Mouse (Mus musculus): Measurements from ENCODE around the gene Sdr42e1.

Gene Sdr42e1

DNA sequence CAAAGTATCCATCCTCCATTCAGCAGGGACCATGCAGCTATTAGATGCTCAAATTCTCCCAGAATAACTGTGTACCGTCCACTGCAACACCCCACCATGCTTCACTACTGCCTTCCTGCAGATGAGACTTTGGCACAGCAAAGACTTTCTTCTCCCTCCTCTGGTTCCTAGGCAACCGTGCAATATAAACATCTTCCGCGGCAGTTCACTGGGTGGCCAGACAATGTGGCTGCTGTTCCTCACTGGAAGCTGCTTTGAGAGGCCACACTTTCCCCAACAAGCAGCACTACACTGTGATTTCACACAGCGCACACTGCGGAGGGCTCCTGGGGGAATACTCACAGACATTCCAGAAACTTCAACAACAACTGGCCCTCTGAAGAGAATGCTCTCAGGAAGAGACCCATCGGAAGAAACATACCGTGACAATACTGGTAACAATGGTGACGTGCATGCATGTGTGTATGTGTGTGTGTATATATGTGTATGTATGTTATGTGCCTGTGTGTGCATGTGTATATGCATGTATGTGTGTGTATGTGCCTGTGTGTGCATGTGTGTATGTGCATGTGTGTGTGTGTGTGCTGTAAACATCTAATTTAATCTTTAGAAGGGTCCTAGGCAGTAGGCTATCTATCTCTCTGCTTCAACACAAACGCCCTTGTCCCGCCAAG, 13.0 kb downstream of the Sdr42e1 start:
- 25% methylated on average over 11 of the region's 11 CpGs for WGBS

DNA sequence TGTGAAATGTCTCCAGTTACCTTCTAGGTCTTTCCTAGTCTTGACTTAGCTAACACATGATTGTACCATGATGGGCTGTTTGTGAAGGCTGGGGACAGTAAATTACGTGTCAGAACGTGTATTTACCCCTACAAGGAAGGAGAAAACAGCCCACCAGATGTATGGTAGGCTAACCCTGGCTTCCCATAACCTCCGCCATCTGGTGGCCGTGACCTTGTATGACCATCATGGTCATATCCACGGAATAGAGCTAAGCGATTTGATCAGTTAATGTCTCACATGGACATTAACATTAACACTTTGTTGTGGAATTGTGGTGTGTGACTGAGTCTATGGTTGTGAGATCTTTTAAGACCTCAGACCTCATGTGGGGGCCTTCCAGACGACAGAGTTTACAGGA, 14.5 kb downstream of the Sdr42e1 start:
- WGBS, result 77% methylated on average over 7 of the region's 7 CpGs

DNA sequence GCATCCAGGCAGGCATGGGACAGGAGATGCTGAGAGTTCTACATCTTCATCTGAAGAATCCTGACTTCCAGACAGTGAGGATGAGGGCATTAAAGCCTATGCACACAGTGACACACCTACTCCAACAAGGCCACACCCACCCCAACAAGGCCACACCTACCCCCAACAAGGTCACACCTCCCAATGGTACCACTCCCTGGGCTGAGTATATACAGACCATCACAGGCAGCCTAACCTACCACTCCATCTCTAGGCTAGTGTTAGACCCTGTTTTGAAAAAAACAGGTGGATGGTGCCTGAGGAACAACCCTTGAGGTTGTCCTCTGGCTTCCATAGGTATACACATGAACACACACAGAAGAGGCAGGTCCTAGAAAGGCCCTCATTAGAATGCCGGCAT, 21.2 kb downstream of the Sdr42e1 start:
- WGBS, result 88% methylated on average over 1 of the region's 1 CpGs

DNA sequence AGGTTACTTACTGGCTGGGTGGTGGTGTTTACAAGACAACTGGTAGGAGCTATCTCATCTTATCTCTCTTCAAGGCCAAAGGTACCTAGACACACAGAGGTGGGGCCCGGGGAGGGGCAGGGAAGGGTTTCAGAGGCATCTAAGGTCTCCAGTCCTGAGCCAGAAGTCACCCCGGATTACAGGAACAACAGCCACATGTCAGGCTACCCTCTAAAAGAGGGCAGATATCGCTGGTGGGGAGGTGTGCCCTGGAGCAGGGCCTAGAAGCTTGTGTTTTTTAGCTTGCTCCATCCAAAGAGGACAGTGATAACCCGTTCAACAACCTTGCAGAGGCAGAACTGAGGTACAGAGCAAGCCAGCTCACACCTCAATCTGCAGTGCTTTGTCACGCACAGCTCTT, 27.0 kb downstream of the Sdr42e1 start:
- WGBS, result 74% methylated on average over 5 of the region's 5 CpGs

DNA sequence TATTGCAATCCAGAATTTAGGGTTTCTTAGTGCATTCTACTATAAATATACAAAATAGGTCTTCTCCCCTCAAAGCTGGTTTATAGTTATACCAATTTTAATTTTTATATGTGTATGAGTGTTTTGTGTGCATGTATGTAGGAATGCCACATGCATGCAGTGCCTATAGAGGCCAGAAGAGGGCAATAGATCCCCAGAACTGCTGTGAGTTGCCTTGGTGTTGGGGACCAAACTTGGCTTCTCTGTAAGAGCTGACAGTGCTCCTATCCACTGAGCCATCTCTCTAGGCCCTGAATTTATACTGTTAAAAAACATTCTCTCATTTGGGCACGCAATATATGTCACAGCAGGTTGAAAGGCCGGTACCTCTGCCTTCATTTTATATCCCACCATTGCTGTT, 27.5 kb downstream of the Sdr42e1 start:
- WGBS, result 49% methylated on average over 2 of the region's 2 CpGs

DNA sequence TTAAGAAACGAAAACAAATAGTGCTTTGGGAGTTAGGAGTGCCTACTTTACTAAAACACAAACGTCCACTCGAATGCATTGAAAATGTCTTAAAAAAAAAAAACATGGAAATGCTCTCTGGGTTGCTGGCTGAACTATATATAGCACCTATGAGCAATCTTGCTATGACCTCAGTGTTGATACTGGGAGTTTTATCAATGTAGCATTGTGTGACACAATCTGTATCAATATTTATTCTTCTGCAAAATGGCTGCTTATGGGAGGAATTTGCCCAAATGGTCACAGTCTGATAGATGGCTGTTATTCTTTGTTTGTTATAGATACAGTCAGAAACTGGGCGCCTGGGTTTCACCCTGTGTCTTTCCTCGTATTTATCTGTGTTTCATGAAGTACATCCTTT, 28.0 kb downstream of the Sdr42e1 start:
- 63% methylated on average over 5 of the region's 5 CpGs for WGBS

DNA sequence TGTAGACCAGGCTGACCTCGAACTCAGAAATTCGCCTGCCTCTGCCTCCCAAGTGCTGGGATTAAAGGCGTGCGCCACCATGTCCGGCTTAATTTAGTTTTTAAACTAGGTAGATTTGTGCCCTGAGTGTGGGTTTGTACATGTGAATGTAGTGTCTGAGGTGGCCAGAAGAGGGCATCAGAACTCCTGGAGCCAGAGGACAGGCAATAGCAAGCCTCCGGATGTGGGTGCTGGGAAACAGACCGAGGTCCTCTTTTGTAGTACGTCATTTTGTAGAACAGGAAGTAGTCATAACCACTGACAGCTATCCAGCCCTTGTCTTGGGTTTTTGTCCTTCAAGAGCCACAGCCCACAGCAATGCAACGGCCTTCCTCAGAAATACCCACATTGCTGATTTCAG, 33.9 kb downstream of the Sdr42e1 start:
- 94% methylated on average over 9 of the region's 9 CpGs for WGBS

DNA sequence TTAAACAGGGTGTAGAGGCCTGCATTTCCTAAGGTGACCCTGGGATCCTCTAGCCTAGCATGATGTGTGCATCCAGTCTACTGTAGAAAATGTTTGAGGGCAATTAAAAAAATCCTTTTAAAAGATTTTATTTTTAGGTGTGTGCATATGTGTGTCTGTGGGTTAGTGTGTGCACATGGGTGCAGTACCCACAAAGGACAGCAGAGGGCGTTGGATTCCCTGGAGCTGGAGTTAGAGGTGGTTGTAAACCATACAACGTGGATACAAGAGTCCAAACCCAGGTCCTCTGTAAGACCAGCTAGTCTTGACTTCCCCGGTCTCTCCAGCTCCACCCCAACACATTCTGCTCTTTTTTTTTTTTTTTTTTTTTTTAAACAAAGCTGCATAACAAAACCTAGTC, 36.0 kb downstream of the Sdr42e1 start:
- 61% methylated on average over 3 of the region's 3 CpGs for WGBS

DNA sequence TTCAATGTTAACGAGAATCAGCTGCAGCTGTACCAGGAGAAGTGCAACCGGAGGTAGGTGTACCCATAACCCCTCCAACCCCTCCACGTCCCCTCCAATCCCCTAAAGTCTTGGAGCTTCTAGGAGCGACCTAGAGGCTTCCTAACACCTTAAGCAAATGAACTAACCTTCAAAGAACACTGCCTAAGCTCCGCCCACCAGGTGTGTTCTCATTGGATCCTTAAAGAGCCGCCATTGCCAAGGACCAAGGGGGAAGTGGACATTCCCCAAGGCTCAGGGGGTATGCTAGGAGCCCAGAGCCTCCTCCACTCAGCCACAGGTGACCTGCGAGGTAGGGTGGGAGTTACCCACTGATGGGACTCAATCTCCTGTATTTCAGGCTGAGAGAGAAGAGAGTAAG, 39.1 kb downstream of the Sdr42e1 start:
- 91% methylated on average over 7 of the region's 7 CpGs for WGBS

DNA sequence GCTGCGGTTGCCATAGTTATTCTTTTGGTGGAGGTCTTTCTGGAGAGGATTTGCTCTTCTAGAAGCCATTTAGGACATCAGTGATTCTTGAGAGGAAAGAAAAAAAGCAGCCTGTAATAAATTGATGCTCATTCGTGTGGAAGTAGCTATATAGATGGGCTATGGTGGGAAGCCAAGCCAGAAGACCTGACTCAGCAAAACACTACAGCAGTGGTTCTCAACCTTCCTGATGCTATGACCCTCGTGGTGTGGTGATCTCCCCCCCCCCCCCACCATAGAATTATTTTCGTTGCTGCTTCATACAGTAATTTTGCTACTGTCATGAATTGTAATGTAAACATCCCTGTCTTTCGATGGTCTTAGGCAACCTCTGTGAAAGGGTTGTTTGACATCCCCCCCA, 41.0 kb downstream of the Sdr42e1 start:
- 88% methylated on average over 5 of the region's 5 CpGs for WGBS

DNA sequence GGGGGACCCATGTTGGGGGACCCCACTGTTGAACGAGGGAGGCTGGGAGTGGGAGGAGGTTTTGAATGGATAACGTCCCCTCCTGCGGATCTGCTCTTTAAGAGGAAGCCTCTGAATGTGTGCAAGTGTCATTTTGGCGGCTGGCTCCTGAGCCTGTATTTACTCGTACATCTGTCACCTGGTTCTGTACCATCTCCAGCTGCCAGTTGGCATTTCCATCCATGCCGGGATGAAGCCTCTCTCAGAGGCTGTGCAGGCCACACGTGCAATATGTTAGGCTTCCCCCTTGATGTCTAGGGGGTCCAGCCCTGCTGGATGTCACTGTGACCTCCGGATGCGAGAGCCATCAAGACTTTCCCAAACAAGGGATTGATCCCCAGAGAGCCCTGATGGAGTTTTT, 46.4 kb downstream of the Sdr42e1 start:
- 55% methylated on average over 9 of the region's 9 CpGs for WGBS

DNA sequence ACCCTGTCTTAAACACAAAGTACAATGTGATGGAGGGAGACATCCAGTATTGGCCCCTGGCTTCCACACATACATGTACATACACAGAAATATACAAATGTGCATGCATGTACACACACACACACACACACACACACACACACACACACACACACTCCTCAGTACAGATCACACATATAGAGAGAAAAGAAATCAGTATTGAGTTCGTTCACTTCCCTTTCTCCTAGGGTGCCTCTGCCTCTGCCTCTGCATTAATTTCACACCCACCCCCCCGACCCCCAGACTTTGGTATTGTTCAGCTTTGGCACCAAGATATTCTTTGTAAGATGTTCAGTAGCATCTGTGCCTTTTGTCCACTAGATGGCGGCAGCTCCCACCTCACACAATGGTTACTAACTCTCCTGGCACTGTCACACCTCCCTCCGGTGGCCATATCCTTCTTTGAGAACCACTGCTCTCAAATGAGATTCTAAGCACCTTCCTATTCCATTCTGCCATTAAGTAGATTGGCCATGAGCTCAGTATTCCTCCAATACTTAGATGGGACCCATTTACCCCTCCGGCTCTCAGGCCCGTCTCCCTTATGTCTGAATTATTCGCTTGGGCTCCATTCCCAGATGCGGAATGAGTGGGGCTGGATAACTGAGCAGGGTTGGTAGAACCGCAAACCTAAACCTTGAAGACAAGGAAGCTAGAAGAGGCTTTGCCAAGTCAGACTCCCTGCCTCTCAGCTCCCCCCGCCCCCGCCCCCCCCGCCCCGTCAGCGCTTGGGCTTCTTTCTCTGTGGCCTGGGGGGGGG, 47.2 kb downstream of the Sdr42e1 start:
- 49% methylated on average over 14 of the region's 14 CpGs for WGBS

DNA sequence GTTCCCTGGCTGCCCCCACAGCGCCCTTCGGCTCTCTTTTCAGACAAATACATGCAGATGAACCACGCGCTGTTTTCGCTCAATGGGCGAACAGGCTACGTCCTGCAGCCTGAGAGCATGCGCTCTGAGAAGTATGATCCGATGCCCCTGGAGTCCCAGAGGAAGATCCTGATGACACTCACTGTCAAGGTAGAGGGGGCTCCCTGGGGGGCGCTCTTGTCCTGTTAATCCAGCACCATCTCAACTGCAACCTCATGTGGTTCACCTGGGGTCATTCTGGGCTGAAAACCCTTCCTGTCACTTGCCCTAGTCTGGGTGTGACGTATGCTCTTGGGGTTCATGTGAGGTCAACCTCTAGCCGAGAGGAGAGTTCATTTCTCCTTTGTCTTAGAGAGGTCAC, 60.6 kb downstream of the Sdr42e1 start:
- WGBS, result 91% methylated on average over 12 of the region's 12 CpGs
